Mouse (Mus musculus): ENCODE measurements at regions not wholly inside any gene's neighbourhood (a gene's known extent, or its start where the extent isn't known, plus 50 kb on each side); places are given as distances from the start of the nearest gene placed in this dataset.

GRCm38 (mm10) chr11:44278521-44279208, 121.2 kb upstream of the Il12b start:
- TF ChIP-seq EP300 (IDR thresholded peaks at IDR 0.05; ENCODE audit: low read depth), result no peak
- TF ChIP-seq CTCF (IDR thresholded peaks at IDR 0.05; ENCODE audit: low read depth), result no peak

All from liver, postnatal 0 days (tissue).